Mouse (Mus musculus) monocyte, adult 2 months (primary cell): Measurements from ENCODE around the gene Donson.

Source experiments
- DNase-seq, 2 experiments: peaks; one replicate each; pipeline ENCODE4 v3.0.0; 2022; ENCODE audit warnings: low spot score in 2 of 2, low read depth in 1 of 2

Gene Donson

DNA sequence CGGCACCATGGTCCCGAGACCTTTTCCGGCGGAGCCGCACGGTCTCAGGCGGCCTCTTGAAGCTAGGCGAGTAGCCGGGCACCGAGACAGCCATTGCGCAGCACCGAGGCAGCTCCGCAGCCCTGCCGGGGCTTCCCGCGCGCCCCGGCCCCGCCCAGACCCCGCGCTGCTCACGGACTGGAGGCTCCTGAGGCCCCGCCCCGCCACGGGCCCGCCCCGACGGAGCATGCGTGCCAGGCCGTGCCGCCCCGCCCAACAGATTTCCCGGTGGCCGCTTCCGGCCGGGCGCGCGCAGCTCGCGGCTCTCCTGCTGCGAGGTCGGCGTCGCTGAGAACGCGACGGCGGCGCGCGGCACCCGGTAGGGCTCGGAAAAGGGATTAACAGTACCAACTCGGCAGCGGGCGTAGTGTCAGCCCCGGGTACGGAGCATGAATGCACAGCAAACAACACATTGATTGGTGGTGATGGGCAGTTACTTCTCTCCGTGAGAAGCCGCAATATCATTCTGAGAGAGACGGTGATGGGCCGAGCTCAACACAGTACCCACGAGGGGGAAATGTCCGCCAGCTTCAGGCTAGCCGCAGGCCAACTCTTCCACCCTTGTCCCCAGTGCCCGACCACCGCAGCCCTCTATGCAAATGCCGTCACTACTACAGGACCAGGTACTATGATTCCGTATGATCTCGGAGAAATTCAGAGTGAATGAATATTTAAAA lies at the start of gene Donson:
Gene Donson (minus strand): TSS at position 152 of the 716 bp plus-strand sequence.
- peak; percentile 59 to 84 for DNase-seq

DNA sequence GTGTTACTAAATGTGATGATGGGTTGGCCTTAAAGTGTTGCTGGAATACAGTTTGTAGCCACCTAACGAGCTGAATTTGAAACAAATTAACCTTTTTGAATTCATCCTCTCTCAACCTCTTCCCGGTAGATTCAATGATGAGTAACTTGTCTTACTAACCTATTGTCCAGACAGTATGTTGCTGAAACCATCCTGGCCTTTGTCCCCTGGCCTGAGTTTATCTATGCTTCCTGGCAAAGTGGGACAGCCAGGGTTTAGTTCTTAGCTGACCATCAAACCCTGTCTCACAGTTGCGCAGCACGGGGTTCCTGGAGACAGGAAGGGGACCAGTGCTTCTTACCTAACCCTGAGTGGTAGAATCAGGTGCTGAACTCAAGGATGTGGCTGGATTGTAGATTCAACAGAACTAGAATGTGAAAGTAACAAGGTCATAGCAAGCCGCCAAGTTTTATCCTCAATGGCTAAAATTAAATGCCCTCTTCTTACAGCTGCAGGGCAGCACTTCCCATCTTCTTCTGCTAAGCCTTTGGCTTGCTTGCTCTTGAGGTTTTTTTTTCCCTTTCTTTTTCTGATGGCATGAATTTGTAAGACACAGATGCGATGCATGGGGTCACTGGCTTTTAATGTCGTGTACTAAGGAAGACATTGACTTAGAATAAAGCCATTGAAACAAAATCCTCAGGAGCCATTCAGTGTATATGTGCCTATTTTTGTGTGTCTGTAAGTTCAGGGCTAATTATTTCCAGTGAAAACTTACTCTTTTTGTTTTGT lies 47.7 kb upstream of the Donson start:
- DNase-seq = no peak

DNA sequence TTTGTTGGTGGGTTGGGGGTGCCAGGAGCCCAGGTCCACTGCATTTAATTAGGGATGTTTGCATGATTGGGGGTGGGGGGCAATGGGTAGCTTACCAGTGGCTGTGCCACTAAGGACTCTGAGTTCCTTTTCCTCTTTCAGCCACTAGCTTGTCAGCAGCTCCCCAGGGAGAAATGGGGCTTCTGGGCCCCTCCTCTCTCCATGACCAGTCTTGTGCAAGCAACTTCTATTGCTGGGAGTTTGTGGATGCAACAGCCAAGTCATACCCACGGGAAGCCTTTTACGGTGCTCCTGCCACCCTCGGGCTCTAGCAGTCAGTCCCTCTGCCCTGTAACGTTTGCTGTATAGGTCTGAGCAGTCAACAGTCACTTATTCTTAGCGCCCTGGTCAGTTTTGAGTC lies 46.2 kb upstream of the Donson start:
- DNase-seq = no peak

DNA sequence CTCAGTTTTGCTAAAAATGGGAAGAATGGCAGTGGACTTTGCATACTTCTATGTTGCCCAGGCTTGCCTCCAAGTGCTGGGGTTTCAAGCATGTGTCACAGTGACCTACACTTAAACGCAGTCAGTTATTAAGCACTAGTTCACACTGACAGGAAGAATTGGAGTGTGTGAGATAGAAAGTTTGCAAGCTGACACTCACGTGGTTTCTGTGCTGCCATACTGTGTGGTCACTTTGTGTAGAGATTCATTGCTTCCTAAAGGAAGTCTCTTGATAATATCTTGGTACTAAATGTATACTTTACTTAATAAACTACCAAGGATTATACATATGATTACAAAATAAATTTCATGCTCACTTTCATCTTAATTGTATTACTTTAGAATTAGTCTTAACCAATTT lies 44.2 kb upstream of the Donson start:
- no peak for DNase-seq

DNA sequence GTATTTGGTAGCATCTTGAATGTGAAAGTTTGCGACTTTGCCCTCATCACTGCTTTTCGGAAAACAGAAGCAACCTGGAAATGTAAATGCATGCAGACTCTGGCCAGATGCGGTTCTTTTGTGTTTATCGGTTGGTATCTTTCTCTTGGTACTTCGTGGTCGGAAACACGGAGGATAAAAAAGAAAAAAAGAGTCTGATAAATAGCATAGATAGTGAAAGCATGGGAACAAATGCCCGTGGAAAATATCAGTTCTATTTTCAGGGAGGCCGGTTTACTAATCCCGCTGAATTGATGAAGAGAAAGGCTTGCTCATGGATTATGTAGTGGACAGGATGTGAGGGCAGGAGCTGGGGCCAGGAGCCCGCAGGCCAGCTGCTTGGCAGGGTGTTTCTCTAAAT lies 41.9 kb upstream of the Donson start:
- no peak for DNase-seq

DNA sequence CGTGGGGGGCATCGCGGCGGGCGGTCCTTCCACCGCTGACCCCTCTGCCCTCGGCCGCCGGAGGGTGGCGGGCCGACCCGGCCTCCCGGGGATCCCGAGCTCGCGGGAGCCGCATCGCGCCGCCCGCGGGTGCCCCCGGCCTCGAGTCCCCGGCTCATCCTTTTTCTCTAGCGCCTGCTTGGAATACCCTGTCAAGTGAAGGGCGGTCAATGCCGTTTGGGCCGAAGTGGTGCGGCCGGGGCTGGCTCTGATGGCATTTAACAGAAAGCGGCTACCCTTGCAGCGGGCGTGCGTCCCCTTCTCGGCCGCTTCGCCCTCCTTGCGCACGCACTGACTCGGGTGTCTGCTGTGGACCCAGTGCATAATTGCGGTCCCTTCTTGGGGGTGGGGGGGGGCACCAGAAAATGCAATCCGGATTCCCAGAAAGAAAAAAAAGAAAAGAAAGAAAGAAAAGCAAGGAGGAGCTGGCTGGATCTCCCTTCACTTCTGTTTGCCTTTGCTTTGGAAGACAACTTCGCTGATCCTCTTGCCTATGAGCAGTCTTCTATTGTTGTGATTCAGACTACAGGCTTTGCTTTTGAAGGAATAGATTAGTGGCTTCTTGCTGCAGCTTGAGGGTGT lies 41.4 kb upstream of the Donson start:
- DNase-seq = no peak

DNA sequence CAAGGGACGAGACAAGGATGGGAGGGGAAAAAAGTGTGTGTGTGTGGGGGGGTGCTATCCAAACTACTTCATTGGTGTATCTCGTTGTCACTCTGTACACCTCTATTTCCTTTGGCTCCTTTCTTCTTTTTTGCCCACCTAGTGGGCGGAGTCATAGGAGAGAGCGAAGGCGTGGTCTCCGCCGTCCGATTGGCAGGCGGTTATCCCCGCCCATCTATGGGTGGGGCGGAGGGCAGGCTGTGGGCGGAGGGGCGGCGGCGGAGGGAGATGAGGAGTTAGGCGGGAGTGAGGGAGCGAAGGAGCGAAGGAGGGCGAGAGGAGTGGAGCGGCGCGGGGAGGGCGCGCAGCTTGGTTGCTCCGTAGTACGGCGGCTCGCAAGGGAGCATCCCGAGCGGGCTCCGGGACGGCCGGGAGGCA lies 40.5 kb upstream of the Donson start, which contains the start of gene Itsn1:
Gene Itsn1 (plus strand): TSS at position 216 of the 417 bp plus-strand sequence.
- DNase-seq = peak; percentile 83 to 89

DNA sequence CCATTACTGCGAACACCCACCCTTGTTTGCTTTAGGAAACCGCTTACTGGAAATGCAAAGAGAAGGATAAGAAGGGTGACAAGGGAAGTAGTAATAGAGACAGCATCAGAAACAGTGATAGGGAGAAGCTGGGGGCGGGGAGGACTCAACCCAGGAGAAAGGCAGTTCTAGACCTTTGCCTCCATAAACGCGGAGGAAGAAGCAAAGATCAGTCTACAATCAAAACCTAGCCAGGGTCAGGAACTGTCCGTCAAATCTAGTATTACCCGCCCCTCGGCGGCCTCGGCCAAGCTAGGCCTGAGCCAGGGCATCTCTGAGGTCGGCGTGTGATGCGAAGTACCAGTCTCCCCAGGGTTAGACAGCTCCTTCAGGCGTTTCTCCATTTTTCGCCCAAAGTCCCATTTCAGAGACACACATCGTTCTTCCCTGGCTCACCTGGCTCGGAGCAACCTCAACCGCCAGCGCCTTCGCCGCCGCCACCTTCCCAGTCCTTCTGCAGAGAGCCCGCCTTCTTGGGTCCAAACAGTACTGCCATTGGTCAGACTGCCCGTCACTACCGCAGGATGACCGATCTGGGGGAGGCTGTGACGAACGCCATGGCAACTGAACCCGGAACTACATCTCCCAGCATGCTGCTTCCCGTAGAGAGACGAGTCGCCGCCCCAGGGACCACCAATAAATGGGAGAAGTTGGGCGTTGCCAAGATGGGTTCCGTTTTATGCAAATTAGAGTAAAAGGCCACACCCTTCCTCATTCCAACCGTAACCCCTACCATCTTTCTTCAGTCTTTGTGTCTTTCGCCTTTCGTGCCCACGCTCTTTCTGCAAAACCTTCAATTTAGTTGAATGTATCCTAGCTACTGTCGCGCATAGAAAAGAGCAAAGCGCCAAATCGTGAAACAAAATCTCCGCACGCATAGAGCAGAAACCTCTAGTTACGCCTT lies 39.8 kb upstream of the Donson start, which contains the start of gene Cryzl1:
Gene Cryzl1 (minus strand): TSS at position 853 of the 943 bp plus-strand sequence.
- peak; percentile 92 to 95 for DNase-seq

DNA sequence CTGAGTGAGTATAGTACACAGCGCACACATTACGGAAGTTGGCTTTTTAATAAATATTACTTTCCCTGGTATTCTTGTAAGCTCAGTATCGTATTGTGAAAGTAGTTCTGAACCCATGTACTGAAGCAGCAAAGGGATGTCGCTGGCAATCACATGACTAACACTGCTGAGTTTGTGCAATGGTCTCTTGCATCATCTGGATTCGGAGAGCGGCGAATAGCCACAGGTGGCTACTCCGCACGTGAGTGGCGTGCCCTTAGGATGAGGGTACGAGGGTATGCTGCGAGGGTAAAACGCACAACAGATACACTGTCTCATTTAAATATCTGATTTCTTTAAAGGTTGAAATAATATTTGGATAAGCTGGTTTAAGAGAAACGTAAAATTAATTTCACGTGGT lies 38.9 kb upstream of the Donson start:
- DNase-seq = peak; percentile 37 to 49

DNA sequence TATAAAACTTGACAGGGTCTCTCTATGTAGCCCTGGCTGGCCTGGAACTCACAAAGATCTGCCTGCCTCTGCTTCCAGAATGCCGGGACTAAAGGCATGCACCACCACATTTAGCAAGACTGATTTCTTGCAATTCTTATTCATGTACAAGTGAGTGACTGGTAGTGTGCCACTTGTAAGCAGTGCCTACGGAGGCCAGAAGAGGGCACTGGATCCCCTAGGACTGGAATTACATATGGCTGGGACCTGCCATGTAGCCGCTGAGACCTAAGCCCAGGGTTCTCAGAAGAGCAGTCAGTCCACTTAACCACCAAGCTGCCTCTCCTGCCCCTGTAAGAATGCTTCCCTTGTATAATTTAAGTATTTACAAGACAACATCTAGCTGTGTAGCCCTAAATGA lies 35.7 kb upstream of the Donson start:
- peak in 1 of 2 experiments; percentile 40 for DNase-seq

DNA sequence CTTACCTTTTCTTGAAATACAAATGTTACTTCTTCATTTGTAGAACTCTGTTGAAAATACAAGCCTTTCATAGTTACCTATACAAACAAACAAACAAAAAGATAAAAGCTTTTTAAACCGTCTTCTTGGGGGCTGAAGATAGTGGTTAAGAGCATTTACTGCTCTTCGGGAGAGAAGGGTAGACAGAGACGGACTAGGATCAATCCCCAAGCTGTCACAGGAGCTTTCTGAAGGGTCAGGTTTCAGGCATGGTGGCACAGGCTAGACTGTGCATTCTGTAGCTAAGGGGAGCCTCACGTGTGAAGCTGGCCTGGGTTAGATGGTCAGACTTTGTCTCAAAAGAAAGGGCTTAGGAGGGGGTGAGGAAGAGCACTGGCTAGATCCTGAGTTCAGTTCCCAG lies 28.8 kb upstream of the Donson start:
- DNase-seq = no peak

DNA sequence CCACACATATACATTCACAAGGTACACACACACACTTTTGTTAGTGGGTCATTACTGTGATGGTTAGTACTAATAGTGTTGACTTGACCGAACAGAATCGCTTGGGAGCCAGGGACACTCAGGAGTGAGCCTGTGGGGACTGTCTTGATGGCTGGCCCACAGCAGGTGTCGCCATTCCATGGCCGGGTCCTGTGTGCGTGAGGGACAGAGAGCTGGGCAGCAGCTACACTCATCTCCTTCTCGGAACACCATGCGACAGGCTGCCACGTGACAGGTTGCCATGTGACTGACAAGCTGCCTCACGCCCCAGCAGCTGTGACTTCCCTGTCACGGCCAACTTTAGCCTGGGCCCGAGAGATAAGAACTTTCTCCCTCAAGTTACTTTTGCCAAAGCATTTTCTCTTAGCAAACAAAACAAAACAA lies 28.4 kb upstream of the Donson start:
- DNase-seq = no peak

DNA sequence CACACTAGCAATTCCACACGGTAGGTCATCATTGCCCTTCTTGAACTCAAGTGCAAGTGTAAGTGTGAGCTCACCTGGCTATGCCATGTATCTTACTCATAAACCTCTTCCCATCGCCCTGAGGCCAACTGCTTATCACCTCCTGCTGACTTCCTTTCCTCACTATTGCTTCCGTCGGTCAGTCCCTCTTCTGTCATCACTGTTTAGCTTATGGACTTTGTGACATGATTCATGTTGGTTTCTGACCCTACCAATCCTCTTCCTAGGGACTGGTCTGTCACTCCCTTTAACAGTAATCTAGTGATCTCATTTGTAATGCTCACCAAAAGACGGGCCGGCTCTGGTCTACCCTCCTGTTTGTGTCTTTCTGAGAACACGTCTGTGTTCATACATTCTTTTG lies 21.7 kb upstream of the Donson start:
- no peak for DNase-seq

DNA sequence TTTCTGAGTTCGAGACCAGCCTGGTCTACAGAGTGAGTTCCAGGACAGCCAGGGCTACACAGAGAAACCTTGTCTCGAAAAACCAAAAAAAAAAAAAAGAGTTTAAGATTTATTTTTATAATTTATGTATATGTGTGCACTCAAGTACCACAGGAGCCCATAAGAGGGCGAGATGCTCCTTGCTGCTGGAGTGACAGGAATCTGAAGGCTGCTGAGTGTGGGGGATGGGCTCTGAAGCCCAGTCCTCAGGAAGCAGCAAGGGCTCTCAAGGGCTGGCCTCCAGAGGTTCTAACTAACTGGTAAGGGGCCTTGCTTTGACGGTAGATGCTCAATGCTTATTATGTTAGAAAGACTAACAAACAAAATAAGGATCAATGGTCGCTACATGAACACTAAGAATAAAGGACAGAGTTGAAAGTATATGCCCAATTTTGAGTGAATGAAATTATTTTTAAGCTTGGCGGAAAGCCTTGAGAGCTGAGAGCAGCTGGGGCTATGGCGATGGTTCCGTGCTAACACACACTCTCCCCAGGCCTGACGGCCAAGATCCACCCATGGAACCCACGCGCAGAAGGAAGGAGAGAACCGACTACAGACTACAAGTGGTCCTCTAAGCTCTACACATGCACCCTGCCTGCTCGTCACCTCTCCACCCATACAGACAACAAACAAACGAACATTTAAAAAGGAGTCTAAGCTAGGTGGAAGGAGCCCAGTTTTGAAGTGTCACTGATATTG lies 16.2 kb upstream of the Donson start:
- no peak for DNase-seq

DNA sequence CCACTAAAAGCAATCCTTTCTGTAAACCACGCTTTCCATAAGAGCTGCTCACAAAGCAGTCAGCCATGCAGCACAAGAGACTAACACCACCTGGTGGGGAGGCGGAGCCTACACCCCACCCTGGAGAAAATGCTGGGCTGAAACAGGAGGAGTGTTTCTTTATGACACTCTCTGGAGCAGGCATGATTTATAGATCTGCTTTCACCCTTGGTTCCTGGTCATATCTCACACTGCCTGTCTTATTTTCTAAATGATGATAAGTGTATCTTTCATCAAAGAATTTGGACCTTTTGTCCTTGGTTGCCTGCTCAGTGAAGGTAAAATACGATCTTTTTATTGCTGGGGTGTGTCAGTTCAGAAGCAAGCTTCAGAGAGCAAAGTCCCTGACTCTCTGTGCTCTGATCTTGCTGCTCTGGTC lies 14.2 kb upstream of the Donson start:
- DNase-seq = no peak

DNA sequence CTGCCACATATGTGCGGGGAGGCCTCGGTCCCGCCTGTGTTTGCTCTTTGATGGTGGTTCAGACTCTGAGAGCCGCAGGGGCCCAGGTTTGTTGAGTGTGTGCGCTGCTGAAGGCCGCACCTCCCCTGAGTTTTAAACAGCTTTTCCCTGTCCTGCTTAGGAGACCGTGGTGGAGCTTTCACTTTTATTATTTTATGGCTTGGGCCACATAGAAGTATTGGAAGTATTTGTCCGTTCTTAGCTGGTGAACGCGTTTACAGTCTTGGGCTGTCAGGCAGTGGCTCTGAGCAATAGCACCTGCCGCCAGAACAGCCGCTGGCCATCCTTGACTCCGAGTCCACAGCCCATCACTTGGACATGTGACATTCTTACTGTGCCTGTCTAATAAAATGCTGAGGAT lies 13.3 kb upstream of the Donson start:
- DNase-seq = no peak

DNA sequence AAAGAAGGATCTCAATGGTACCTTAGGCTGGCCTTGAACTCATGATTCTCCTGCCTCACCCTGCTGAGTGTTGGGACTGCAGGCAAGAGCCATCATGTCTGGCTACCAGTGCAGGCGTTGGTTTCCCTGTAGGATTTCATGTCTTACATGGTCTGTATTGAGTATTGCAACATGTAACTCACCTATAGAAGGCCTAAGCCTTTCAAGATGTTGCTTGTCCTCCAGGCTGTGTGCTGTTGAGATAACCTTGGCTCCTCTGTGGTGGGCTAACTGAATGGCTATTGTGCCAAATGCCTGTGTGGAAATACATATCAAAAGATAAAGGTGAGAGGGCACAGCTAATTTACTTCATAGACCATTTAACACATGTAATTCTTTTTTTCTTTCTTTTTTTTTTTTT lies 10.4 kb upstream of the Donson start:
- no peak for DNase-seq

DNA sequence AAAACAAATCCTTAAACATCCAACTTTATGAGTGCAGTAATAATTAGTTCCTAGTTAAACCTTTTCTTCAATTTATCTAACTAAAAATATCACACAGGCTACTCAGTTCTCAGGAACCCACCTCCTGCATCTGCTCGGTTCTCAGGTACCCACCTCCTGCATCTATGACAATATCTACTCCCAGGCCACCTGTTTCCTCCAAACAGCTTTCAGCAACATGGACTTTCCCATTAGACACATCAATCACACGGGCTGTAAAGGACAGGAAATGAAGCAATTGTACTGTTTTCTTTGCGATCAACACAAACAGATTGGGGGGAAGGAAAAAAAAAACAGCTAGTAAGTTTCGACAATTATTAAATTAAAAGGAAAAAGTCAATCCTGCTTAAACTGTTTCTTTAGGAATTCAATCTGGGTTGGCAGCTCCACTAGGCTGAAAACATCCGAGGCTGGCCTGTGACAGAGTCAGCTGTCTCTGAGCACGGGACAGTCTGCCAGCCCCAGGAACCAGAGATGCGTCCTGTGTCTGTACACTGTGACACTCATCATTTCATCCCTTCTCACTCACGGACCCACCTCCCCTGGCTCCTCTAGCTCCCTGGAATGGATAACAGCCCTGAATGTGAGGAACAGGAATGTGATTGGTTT lies 6.7 kb upstream of the Donson start:
- no peak for DNase-seq

DNA sequence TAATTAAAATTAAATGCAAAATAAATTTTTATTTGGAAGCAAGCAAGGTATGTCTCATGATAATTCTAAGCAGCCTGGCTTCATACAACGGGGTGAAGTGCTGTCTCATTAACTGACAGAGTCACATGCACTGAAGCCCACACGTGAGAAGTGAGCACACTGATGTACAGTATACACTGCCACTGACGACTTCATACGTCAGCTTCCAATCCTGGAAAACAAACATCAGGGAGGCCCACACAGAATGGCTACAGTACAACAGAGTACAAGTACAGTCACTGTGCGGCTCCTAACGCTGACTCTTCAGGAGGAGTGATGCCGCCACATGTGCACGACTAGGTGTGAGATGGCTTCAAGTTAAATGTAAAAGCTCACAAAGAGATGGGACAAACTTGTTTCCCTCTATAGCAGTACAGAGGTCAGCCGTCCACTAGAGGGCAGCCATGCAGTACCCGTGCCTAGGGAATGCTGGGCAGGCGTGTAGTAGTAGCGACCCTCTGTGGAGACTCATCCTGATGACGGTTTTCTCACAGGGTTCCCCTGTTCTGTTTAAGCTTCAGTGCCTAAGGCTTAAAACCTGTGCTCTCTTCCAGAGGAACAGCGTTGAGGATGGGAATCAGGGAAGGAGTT lies 6.0 kb upstream of the Donson start:
- DNase-seq = no peak
